Mouse (Mus musculus) myocyte (in vitro differentiated cells): ENCODE measurements at regions not wholly inside any gene's neighbourhood (a gene's known extent, or its start where the extent isn't known, plus 50 kb on each side); places are given as distances from the start of the nearest gene placed in this dataset.

ENCODE experiments used
- MYOG ChIP-seq, 3 experiments: IDR thresholded peaks; one replicate each; pipeline ENCODE4 v1.6.1; 2011; ENCODE audit warnings: control low read depth in 2 of 3, low read depth in 2 of 3, mild to moderate bottlenecking in 2 of 3; ENCODE audit not compliant: insufficient read length in 2 of 3, control insufficient read depth in 1 of 3, insufficient read depth in 1 of 3
- POLR2A ChIP-seq: IDR thresholded peaks from one replicate; pipeline ENCODE4 v1.6.1; 2011; ENCODE audit warnings: low read depth, mild to moderate bottlenecking, control low read depth, moderate library complexity; ENCODE audit not compliant: insufficient read length
- POLR2AphosphoS2 ChIP-seq: IDR thresholded peaks from one replicate; pipeline ENCODE4 v1.6.1; 2011; ENCODE audit warnings: low read depth, control low read depth; ENCODE audit not compliant: insufficient read length
- TCF12 ChIP-seq: IDR thresholded peaks from one replicate; pipeline ENCODE4 v1.6.1; 2011; ENCODE audit warnings: mild to moderate bottlenecking, control low read depth; ENCODE audit not compliant: poor library complexity, insufficient read depth, severe bottlenecking
- USF1 ChIP-seq: IDR thresholded peaks from one replicate; pipeline ENCODE4 v1.6.1; 2011; ENCODE audit warnings: low read depth, mild to moderate bottlenecking, control low read depth, moderate library complexity

DNA sequence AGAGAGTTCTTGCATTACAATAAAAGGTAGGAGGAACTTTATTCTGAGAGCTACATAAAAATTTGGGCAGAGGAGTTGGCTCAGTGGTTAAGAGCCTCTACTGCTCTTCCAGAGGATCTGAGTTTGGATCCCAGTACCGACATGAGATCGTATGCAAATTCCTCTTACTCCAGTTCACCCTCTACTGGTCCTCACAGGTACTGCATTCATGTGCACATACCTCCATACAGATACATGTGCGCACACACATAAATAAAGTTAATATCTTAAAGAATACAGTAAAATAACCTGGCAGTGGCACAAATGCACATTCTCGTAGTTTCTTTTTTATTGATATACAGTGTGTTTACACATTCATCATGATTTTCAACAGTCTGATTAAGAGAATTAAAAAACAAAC is 232.4 kb downstream of the Vps13c start:
- TF ChIP-seq POLR2AphosphoS2: no peak
- TF ChIP-seq TCF12: no peak
- TF ChIP-seq POLR2A: no peak
- no peak for TF ChIP-seq USF1
- TF ChIP-seq MYOG (IDR thresholded peaks at IDR 0.05; ENCODE audit: control insufficient read depth in 1 of 3, insufficient read depth in 1 of 3, insufficient read length in 2 of 3, low read depth in 2 of 3): no peak
